Mouse (Mus musculus): ENCODE measurements around the gene Rtn1. TPM values are rescaled to one million over a fixed set of nuclear protein-coding genes. Genes with fewer than 3 reads are reported as not detected.

The Rtn1 gene
- polyA plus RNA-seq, 1 experiment from 2014 or later = 3.6 TPM

DNA sequence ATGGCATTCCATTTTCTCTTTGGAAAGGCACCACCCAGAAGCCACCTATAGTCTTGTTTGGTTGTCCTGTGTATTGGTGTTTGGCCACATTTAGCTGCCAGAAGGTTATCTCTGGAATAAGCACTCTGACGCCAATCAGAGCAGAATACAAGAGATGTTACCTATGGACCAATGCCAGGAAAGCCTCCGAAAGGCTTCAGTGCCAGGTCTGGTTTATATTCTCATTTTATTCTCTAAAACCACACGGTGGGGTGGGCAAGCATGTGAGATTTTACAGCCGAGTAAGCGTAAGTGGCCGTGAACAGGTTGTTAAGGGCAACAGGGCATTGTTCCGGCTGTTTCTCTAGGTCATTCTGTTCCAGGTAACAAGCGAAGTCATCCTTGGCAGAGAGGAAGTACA, 60.3 kb downstream of the Rtn1 start:
- no peak overlapping the region for H3K4me2 ChIP-seq (replicated peaks; ENCODE audit: low read depth, low read length)
- no peaks in the 10 kb centered on the region for H3K36me3 ChIP-seq (ENCODE audit: control insufficient read depth, insufficient read depth, low read length)
- H3K27ac ChIP-seq (ENCODE audit: low read depth, low read length) = no peak overlapping the region
- no peak overlapping the region for H3K4me3 ChIP-seq (ENCODE audit: low read length)
- ATAC-seq (ENCODE audit: low FRiP score, low TSS enrichment) = no peak
- WGBS = 80% methylated on average over 8 of the region's 8 CpGs
- H3K27me3 ChIP-seq (ENCODE audit: control insufficient read depth, insufficient read depth, low read length) = no peaks in the 10 kb centered on the region
- no peaks in the 10 kb centered on the region for H3K4me1 ChIP-seq (ENCODE audit: control insufficient read depth, insufficient read depth, low read length)
- H3K9me3 ChIP-seq (ENCODE audit: control insufficient read depth, low read length) = no peaks in the 10 kb centered on the region
- no peak overlapping the region for H3K9ac ChIP-seq (ENCODE audit: low read depth, low read length)

DNA sequence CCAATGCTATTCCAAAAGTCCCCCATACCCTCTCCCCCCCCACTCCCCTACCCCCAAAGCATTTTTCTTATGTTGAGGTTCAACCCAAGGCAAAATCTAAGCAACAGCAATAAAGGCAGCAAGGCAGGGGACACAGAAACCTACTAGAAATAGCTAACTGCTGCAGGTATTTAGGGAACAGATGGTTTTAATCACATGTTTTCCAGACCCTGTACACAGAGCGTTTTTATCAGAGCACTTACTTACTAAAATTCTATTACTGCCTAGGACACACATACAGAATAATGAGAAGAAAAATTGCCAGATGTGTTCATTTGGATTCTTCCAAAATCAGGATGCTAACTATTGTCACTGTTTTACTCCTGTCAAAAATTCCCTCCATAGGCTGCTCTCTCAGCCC, 61.7 kb downstream of the Rtn1 start:
- no peak overlapping the region for H3K4me2 ChIP-seq (replicated peaks; ENCODE audit: low read depth, low read length)
- H3K4me3 ChIP-seq (ENCODE audit: low read length) = no peak overlapping the region
- H3K36me3 ChIP-seq (ENCODE audit: control insufficient read depth, insufficient read depth, low read length) = no peaks in the 10 kb centered on the region
- no peaks in the 10 kb centered on the region for H3K4me1 ChIP-seq (ENCODE audit: control insufficient read depth, insufficient read depth, low read length)
- H3K9ac ChIP-seq (ENCODE audit: low read depth, low read length) = no peak overlapping the region
- ATAC-seq (ENCODE audit: low FRiP score, low TSS enrichment) = no peak
- H3K9me3 ChIP-seq (ENCODE audit: control insufficient read depth, low read length) = no peaks in the 10 kb centered on the region
- WGBS = 68% methylated on average over 1 of the region's 1 CpGs
- no peaks in the 10 kb centered on the region for H3K27me3 ChIP-seq (ENCODE audit: control insufficient read depth, insufficient read depth, low read length)
- H3K27ac ChIP-seq (ENCODE audit: low read depth, low read length) = no peak overlapping the region

DNA sequence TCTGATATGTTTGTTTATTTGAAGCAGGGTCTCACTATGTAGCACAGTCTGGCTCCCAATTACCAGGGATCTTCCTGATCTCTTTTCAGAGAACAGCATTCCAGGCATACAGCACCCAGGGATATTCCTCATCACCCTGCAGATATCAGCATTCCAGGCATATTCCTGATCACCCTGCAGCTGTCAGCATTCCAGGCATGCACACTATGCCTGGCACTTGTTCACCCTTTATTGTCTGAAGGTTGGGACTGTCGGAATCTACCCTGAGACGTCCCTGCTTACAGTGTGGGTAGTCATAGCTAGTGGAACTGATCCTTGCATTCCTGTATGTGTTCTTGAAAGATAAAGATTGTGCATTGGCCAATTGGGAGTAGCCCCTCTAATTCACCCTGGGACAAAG, 65.2 kb downstream of the Rtn1 start:
- Histone ChIP-seq H3K9ac (ENCODE audit: low read depth, low read length) (no peak overlapping the region), H3K27ac (ENCODE audit: low read depth, low read length) (no peak overlapping the region), H3K4me3 (ENCODE audit: low read length) (no peak overlapping the region), H3K36me3 (ENCODE audit: control insufficient read depth, insufficient read depth, low read length) (no peaks in the 10 kb centered on the region), H3K27me3 (ENCODE audit: control insufficient read depth, insufficient read depth, low read length) (no peaks in the 10 kb centered on the region), H3K4me2 (replicated peaks; ENCODE audit: low read depth, low read length) (no peak overlapping the region), H3K9me3 (ENCODE audit: control insufficient read depth, low read length) (no peaks in the 10 kb centered on the region), H3K4me1 (ENCODE audit: control insufficient read depth, insufficient read depth, low read length) (no peaks in the 10 kb centered on the region)
- WGBS = 86% methylated on average over 2 of the region's 2 CpGs
- no peak for ATAC-seq (ENCODE audit: low FRiP score, low TSS enrichment)

DNA sequence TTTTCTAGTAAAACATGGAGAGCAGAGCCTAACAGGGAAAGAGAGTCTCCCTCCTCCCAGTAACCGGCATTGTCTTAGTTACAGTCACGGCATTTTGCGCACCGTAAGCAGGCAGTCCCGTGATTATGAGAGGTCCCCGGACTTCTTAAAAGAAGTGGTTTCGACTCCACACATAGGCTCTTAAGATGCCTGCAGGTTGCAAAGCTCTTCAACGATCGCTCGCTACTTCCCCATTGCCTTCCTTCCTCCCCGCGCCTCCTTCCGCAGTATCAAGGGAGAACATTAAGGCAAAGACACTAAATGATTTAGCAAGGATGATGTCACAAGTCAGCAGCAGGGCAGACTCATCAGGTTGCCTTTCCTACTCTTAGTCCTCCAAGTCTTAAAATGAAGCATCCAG, 72.8 kb downstream of the Rtn1 start:
- Histone ChIP-seq H3K27ac (ENCODE audit: low read depth, low read length) (no peak overlapping the region), H3K4me3 (ENCODE audit: low read length) (no peak overlapping the region), H3K4me1 (ENCODE audit: control insufficient read depth, insufficient read depth, low read length) (no peaks in the 10 kb centered on the region), H3K4me2 (replicated peaks; ENCODE audit: low read depth, low read length) (no peak overlapping the region), H3K36me3 (ENCODE audit: control insufficient read depth, insufficient read depth, low read length) (no peaks in the 10 kb centered on the region), H3K9ac (ENCODE audit: low read depth, low read length) (no peak overlapping the region), H3K27me3 (ENCODE audit: control insufficient read depth, insufficient read depth, low read length) (no peaks in the 10 kb centered on the region), H3K9me3 (ENCODE audit: control insufficient read depth, low read length) (no peaks in the 10 kb centered on the region)
- 92% methylated on average over 13 of the region's 13 CpGs for WGBS
- ATAC-seq (ENCODE audit: low FRiP score, low TSS enrichment) = no peak

DNA sequence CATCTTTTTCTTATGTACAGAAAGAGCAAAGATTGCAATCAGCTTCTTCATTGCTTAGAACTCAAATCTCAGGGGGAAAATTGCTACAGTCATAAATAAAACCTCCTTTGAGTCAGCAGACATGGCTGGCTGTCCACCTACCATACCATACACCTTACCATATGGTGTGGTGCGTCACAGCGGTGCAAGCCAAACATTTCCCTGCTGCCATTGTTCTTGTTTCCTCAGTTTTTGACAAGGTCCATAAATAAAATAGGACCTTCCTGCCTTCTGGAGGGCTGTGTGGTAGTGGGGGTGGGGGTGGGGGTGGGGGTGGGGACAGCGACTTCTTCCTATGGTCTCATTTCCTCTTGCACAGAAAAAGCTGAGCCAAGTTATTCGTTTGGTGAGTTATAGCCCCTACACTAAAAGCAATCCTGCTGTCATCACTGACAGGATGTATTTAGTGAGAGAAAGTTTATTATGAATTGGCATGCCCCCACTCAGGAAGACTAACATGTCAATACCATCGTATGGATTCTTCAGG, 76.3 kb downstream of the Rtn1 start:
- H3K4me1 ChIP-seq (ENCODE audit: control insufficient read depth, insufficient read depth, low read length) = no peaks in the 10 kb centered on the region
- 61% methylated on average over 5 of the region's 5 CpGs for WGBS
- ATAC-seq (ENCODE audit: low FRiP score, low TSS enrichment) = no peak
- no peaks in the 10 kb centered on the region for H3K27me3 ChIP-seq (ENCODE audit: control insufficient read depth, insufficient read depth, low read length)
- H3K9ac ChIP-seq (ENCODE audit: low read depth, low read length) = no peak overlapping the region
- H3K9me3 ChIP-seq (ENCODE audit: control insufficient read depth, low read length) = no peaks in the 10 kb centered on the region
- no peak overlapping the region for H3K27ac ChIP-seq (ENCODE audit: low read depth, low read length)
- H3K4me3 ChIP-seq (ENCODE audit: low read length) = no peak overlapping the region
- no peaks in the 10 kb centered on the region for H3K36me3 ChIP-seq (ENCODE audit: control insufficient read depth, insufficient read depth, low read length)
- H3K4me2 ChIP-seq (replicated peaks; ENCODE audit: low read depth, low read length) = no peak overlapping the region

DNA sequence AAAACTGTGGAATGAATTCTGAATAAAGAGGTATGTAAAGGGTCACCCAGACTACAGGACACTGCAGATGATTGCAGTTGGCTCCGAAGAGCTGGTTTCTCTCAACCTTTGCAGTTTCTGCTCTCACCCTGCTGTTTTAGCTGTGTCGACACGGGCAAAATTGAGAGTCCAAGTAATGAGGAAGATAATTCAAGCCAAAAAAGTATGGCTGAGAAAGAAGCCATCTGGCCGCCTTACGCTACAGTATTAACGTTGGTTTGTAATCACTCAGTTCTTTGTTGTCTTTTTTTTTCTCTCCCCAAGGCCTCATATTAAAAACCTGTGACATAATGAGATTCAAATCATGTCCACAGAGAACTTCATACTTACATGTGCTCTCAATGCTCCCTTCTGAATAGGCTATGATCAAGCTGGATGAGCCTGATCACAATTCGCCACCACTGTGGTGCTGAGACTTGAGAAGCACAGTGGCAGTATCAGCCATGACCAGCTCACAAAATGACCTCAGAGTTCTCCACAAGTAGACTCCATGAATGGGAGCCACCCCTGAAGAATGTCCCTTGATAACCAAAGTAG, 76.9 kb downstream of the Rtn1 start:
- Histone ChIP-seq H3K9ac (ENCODE audit: low read depth, low read length) (no peak overlapping the region), H3K27me3 (ENCODE audit: control insufficient read depth, insufficient read depth, low read length) (no peaks in the 10 kb centered on the region), H3K36me3 (ENCODE audit: control insufficient read depth, insufficient read depth, low read length) (no peaks in the 10 kb centered on the region), H3K4me1 (ENCODE audit: control insufficient read depth, insufficient read depth, low read length) (no peaks in the 10 kb centered on the region), H3K9me3 (ENCODE audit: control insufficient read depth, low read length) (no peaks in the 10 kb centered on the region), H3K4me2 (replicated peaks; ENCODE audit: low read depth, low read length) (no peak overlapping the region), H3K27ac (ENCODE audit: low read depth, low read length) (no peak overlapping the region), H3K4me3 (ENCODE audit: low read length) (no peak overlapping the region)
- no peak for ATAC-seq (ENCODE audit: low FRiP score, low TSS enrichment)
- WGBS = 75% methylated on average over 7 of the region's 7 CpGs

DNA sequence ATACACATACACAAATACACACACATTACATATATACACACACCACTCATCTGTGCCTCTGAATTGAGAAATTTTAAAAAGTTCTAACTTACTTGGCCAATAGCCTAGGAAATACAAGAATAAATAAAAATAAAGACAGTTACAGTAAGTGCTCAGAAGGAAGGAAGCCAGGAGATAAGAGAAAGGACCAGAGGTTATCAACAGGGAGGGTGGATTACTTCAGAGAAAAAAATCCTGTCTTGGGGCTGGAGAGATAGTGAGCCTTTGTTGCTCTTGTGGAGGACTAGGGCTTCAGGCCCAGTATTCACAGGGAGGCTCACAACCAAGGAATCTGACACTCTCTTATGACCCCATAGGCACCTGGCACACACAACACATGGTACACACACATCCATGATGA, 82.8 kb downstream of the Rtn1 start:
- H3K27me3 ChIP-seq (ENCODE audit: control insufficient read depth, insufficient read depth, low read length) = no peaks in the 10 kb centered on the region
- no peaks in the 10 kb centered on the region for H3K4me1 ChIP-seq (ENCODE audit: control insufficient read depth, insufficient read depth, low read length)
- no peaks in the 10 kb centered on the region for H3K9me3 ChIP-seq (ENCODE audit: control insufficient read depth, low read length)
- ATAC-seq (ENCODE audit: low FRiP score, low TSS enrichment) = no peak
- no peaks in the 10 kb centered on the region for H3K36me3 ChIP-seq (ENCODE audit: control insufficient read depth, insufficient read depth, low read length)
- H3K9ac ChIP-seq (ENCODE audit: low read depth, low read length) = no peak overlapping the region
- H3K4me2 ChIP-seq (replicated peaks; ENCODE audit: low read depth, low read length) = no peak overlapping the region
- no peak overlapping the region for H3K4me3 ChIP-seq (ENCODE audit: low read length)
- H3K27ac ChIP-seq (ENCODE audit: low read depth, low read length) = no peak overlapping the region

DNA sequence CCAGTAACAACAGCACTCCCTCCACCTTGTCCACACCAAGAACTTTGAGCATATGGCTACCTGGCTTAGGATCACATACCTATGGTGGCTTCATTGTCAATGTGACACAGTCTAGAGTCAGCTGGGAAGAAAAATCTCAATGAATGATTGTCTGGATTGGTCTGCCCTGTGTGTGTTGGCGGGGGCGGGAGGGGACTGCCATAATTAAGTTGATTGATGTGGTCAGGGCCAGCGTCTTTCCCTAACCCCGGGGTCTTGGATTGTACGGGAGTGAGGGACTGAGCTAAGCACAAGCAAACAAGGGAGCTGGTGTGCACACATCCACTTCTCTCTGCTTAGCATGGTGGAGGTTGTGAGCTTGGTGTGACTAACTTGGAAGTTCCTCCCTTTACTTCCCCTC, 83.8 kb downstream of the Rtn1 start:
- no peak for ATAC-seq (ENCODE audit: low FRiP score, low TSS enrichment)
- H3K27me3 ChIP-seq (ENCODE audit: control insufficient read depth, insufficient read depth, low read length) = no peaks in the 10 kb centered on the region
- WGBS = 12% methylated on average over 5 of the region's 5 CpGs

DNA sequence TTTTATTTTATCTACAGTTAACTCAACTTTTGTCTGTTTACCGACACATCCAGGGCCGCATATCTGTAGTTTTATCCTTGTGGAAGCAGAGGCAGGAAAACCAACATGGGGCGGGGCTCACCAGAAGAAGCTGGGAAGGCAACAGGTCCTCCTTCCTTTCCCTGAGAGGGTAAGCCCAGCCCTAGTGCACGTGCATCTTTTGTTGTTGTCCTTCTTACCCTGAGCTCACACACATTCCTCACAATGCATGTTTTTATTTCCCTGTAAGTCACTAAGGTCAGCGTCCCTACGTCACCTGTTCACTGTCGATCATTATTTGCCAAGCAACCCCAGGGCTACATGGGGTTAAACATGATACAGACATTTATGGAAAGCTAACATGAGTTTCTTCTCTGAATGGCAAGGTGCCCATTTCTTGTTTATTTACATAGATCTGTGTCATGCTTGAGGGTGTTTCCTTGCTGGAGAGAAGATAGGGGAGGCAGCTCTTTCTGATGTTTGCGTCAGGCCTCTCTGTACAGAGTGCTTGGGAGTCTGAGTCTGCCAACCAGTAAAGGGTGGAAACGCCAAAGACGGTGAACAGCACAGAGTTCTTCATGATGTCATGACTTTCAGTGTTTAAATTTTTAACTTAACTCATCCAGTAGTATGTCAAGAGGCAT, 84.5 kb downstream of the Rtn1 start:
- no peak overlapping the region for H3K4me2 ChIP-seq (replicated peaks; ENCODE audit: low read depth, low read length)
- no peaks in the 10 kb centered on the region for H3K4me1 ChIP-seq (ENCODE audit: control insufficient read depth, insufficient read depth, low read length)
- ATAC-seq (ENCODE audit: low FRiP score, low TSS enrichment) = no peak
- H3K27ac ChIP-seq (ENCODE audit: low read depth, low read length) = no peak overlapping the region
- no peak overlapping the region for H3K4me3 ChIP-seq (ENCODE audit: low read length)
- H3K27me3 ChIP-seq (ENCODE audit: control insufficient read depth, insufficient read depth, low read length) = no peaks in the 10 kb centered on the region
- 76% methylated on average over 10 of the region's 10 CpGs for WGBS
- no peaks in the 10 kb centered on the region for H3K9me3 ChIP-seq (ENCODE audit: control insufficient read depth, low read length)
- no peak overlapping the region for H3K9ac ChIP-seq (ENCODE audit: low read depth, low read length)
- H3K36me3 ChIP-seq (ENCODE audit: control insufficient read depth, insufficient read depth, low read length) = no peaks in the 10 kb centered on the region

More for the DNA sequence above, 83.8 kb downstream of the Rtn1 start:
- H3K27ac ChIP-seq (ENCODE audit: low read depth, low read length) = no peak overlapping the region
- no peaks in the 10 kb centered on the region for H3K9me3 ChIP-seq (ENCODE audit: control insufficient read depth, low read length)
- no peak overlapping the region for H3K9ac ChIP-seq (ENCODE audit: low read depth, low read length)
- H3K4me3 ChIP-seq (ENCODE audit: low read length) = no peak overlapping the region
- H3K36me3 ChIP-seq (ENCODE audit: control insufficient read depth, insufficient read depth, low read length) = no peaks in the 10 kb centered on the region
- no peaks in the 10 kb centered on the region for H3K4me1 ChIP-seq (ENCODE audit: control insufficient read depth, insufficient read depth, low read length)
- H3K4me2 ChIP-seq (replicated peaks; ENCODE audit: low read depth, low read length) = no peak overlapping the region
